Mouse (Mus musculus) lung, postnatal 10 days (tissue): Measurements from ENCODE around the gene Kdm5b.
"Not testable (repeated sequence)": the region's sequence is repeated elsewhere in the genome, so short reads cannot be mapped to it uniquely, and the experiment has no call there.

Source experiments
- DNase-seq: peaks from one replicate; pipeline ENCODE4 v3.0.0; 2021

Kdm5b gene

DNA sequence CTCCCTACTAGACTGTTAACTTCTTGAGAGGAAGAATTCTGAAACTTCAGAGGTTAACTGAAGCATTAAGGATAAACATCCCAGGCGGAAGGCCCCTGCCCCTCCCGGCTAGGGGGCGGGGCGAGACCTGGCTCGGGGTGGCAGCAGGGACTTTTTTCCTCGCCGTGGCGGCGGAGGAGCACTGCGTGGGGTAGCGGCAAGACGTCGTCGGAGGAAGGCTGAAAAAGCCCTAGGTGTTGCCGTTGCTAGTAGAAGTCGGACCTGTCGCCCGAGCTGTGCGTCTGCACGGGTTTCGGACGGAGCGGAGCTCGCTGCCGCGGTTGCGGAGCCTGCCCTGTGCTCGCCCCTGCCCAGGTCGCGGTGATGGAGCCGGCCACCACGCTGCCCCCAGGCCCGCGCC, at the start of gene Kdm5b:
Gene Kdm5b (plus strand): TSS at position 196 of the 400 bp plus-strand sequence.
- peak; percentile 95 for DNase-seq

GRCm38 (mm10) chr1:134512183-134512582, 47.8 kb upstream of the Kdm5b start:
- no peak for DNase-seq

GRCm38 (mm10) chr1:134512584-134512983, 47.4 kb upstream of the Kdm5b start:
- no peak for DNase-seq

- DNase-seq, result peak; percentile 66
Observed at GRCm38 (mm10) chr1:134513312-134513860, 46.6 kb upstream of the Kdm5b start.

- DNase-seq, result peak; percentile 40
Observed at GRCm38 (mm10) chr1:134513876-134514590, 45.9 kb upstream of the Kdm5b start.

- no peak for DNase-seq
Observed at GRCm38 (mm10) chr1:134515891-134516290, 44.1 kb upstream of the Kdm5b start.

- DNase-seq, result peak; percentile 43
Observed at GRCm38 (mm10) chr1:134516491-134517198, 43.3 kb upstream of the Kdm5b start.

DNA sequence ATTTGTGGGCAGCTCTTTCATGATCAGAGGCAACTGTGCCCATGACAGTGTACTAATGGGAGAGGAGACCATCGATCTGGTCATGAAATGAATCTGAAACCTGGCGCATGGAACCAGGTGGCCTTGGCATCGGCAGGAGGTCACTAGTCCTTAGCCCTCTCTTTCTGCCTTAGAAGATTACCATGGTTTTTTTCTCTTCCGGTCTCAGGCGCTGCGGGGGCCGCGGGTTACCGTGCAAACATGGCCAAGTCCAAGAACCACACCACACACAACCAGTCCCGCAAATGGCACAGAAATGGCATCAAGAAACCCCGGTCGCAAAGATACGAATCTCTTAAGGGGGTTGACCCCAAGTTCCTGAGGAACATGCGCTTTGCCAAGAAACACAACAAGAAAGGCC, 42.1 kb upstream of the Kdm5b start:
- not testable (repeated sequence) for DNase-seq

GRCm38 (mm10) chr1:134518677-134519076, 41.3 kb upstream of the Kdm5b start:
- peak; percentile 96 for DNase-seq

GRCm38 (mm10) chr1:134519201-134519600, 40.8 kb upstream of the Kdm5b start:
- DNase-seq, result not testable (repeated sequence)

- DNase-seq, result no peak
Observed at GRCm38 (mm10) chr1:134520001-134520721, 39.8 kb upstream of the Kdm5b start.

GRCm38 (mm10) chr1:134521163-134521562, 38.8 kb upstream of the Kdm5b start:
- no peak for DNase-seq

GRCm38 (mm10) chr1:134522325-134522724, 37.6 kb upstream of the Kdm5b start:
- DNase-seq, result peak; percentile 16

DNA sequence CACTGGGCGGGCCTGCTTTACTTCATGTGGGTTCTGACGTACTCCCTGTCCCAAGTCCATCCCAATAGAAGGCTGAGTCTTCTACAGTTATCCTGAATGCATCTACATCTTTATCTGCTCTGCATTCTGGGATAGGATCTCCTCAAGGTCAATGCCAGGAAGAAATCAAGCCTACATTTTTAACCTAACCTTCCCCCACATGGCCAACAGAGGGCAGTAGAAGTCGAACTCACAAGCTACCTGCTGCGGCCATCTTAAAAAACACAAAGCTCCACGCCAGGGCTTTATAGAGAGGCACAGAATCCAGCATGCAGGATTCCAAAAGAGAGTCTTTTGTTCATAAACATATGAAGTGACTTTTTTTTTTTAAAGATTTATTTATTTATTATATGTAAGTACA, 35.5 kb upstream of the Kdm5b start:
- peak; percentile 44 for DNase-seq

- no peak for DNase-seq
Observed at GRCm38 (mm10) chr1:134525015-134525414, 35.0 kb upstream of the Kdm5b start.

GRCm38 (mm10) chr1:134526752-134527151, 33.2 kb upstream of the Kdm5b start:
- DNase-seq, result no peak

GRCm38 (mm10) chr1:134530618-134531017, 29.4 kb upstream of the Kdm5b start:
- DNase-seq, result no peak

- DNase-seq, result not testable (repeated sequence)
Observed at GRCm38 (mm10) chr1:134533710-134534109, 26.3 kb upstream of the Kdm5b start.

DNA sequence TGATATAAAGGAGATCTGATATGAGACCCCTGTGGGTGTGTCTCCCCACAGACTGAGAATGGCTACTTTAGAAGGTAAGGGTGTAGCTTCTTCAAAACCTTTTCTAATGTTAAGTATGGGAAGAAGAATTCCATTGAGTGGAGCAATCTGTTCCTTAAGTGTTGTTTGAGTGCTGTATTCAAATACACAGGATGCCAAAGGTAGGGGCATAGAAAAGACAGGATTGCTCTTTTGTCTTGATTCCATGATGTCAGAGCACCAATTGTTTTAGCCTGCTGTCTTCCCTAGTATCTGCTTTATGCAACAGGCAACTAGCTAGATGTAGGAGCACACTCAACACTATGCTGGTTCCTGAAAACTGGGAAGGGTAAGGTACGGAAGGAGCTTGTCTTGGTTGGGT, 24.9 kb upstream of the Kdm5b start:
- no peak for DNase-seq

DNA sequence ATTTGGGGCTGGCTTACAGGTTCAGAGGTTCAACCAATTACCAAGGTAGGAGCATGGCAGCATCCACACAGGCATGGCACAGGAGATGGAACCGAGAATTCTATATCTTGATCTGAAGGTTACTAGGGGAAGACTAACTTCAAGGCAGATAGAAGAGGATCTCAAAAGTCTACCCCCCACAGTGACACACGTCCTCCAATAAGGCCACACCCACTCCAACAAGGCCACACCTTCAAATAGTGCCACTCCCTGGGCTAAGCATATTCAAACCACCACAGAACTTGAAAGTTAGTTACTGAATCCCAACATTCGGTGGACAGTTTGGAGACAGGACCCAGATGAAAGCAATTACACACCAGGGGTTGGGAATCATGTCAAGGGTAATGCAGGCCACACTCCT, 24.5 kb upstream of the Kdm5b start:
- DNase-seq, result no peak

- no peak for DNase-seq
Observed at GRCm38 (mm10) chr1:134540610-134541009, 19.4 kb upstream of the Kdm5b start.

DNA sequence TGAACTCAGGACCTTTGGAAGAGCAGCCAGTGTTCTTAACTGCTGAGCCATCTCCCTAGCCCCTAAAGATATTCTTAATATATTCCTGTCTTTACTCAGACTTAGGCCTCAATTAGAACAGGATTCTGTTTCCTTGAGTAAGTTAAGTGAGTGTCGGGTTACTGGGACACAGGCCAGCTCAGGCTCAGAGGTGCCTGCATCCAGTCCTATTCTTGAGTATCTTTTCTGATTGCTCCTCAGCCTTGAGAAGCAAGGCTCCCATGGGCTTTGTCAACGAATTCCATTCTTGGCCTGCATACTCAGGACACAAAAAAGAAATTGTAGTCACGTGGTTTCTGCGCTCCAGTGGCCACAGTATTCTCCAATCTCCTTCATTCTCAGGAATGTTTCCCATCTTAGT, 11.7 kb upstream of the Kdm5b start:
- no peak for DNase-seq

GRCm38 (mm10) chr1:134549632-134550132, 10.3 kb upstream of the Kdm5b start, which contains the start of gene Mgat4e:
Mgat4e (minus strand) TSS chr1:134549682.
- DNase-seq, result no peak
